In the genomic region with DNA sequence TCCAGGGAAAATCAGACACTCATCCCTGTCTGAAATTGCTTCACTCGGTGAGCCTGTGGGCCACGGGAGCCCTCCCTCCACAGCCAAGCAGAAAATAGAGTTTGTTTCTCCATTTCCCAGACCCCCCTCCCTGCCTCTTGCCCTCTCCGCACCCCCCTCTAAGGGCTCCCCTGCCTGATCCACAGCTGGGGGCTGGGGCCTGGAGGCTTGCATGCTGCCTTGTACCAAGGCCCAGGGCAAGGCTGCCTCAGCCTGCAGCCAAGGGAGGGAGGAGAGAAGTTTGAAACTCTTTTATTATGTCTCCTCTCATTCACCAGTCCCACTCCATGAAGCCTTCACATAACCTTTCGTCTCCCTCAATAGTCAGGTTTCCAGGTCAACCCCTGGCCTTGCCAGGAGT, we compare ENCODE assay signal across 14 mouse cellular contexts.
DNase-seq lines count a peak whose midpoint lies in the region; ATAC-seq lines count a peak whose summit lies in the region.
"Had no signal": no experiment of that assay in that cellular context is flagged by ENCODE, and none has a peak within 500 bp of the region (broad histone marks: within the 10 kb centered on the region; RNA-seq: fewer than 3 reads in every experiment).

No protein-coding gene starts in this region.

- no peak overlapping the region for H3K27ac ChIP-seq in forebrain, embryonic 14.5 days (ENCODE audit: low read depth, low read length)
- no peak overlapping the region for H3K27ac ChIP-seq in forebrain, embryonic 13.5 days
- H3K27ac ChIP-seq in neural tube, embryonic 13.5 days (replicated peaks) = peak overlapping the region; percentile 49
- peak overlapping the region; percentile 1; the same call in 1 of the 2 replicates for H3K27ac ChIP-seq in midbrain, embryonic 11.5 days (ENCODE audit: low read depth, low read length)
- H3K27ac ChIP-seq: left cerebral cortex, adult 2 months; liver, embryonic 14.5 days had no signal

- H3K9ac ChIP-seq in forebrain, embryonic 14.5 days (ENCODE audit: low read length) = 0 out of 2 replicates have a peak overlapping the region, but pooled peaks have one; percentile 21
- no peak overlapping the region for H3K9ac ChIP-seq in forebrain, embryonic 13.5 days
- no peak overlapping the region for H3K9ac ChIP-seq in neural tube, embryonic 13.5 days
- no peak overlapping the region for H3K9ac ChIP-seq in midbrain, embryonic 11.5 days (ENCODE audit: low read length)
- H3K9ac ChIP-seq: liver, embryonic 14.5 days had no signal

- WGBS in forebrain, embryonic 14.5 days = 59% methylated on average over 4 of the region's 4 CpGs
- 50% methylated on average over 4 of the region's 4 CpGs for WGBS in forebrain, embryonic 13.5 days
- whole genome bisulfite sequencing in neural tube, embryonic 13.5 days = 49% methylated on average over 4 of the region's 4 CpGs
- WGBS in midbrain, embryonic 11.5 days = 56% methylated on average over 4 of the region's 4 CpGs

- no peak for DNase-seq in forebrain, embryonic 14.5 days (ENCODE audit: low spot score)
- DNase-seq in neural tube, embryonic 10.5 days (ENCODE audit: extremely low spot score, low spot score) = no peak
- no peak for DNase-seq in midbrain, embryonic 11.5 days (ENCODE audit: low spot score, missing footprints)
- DNase-seq in layer of hippocampus, adult 9-10 months (ENCODE audit: low spot score) = no peak
- DNase-seq in urinary bladder, postnatal 10 days (ENCODE audit: low spot score) = no peak
- DNase-seq: cerebellum, adult 9-10 months; kidney, postnatal 25 days; right cerebral cortex, postnatal 4 days had no signal

- no peaks in the 10 kb centered on the region for H3K27me3 ChIP-seq in forebrain, embryonic 14.5 days (replicated peaks; ENCODE audit: control insufficient read depth, insufficient read depth, low read length)
- H3K27me3 ChIP-seq in forebrain, embryonic 13.5 days = peaks cover 4% of the 10 kb centered on the region; the same call in 1 of the 2 replicates
- no peaks in the 10 kb centered on the region for H3K27me3 ChIP-seq in neural tube, embryonic 13.5 days
- no peaks in the 10 kb centered on the region for H3K27me3 ChIP-seq in midbrain, embryonic 11.5 days (ENCODE audit: control insufficient read depth, insufficient read depth, low read length)

- H3K4me1 ChIP-seq in forebrain, embryonic 14.5 days (ENCODE audit: control insufficient read depth, insufficient read depth, low read length) = peaks cover 20% of the 10 kb centered on the region
- peaks cover 43% of the 10 kb centered on the region for H3K4me1 ChIP-seq in forebrain, embryonic 13.5 days
- H3K4me1 ChIP-seq in neural tube, embryonic 13.5 days (replicated peaks) = peaks cover 35% of the 10 kb centered on the region
- peaks cover 25% of the 10 kb centered on the region for H3K4me1 ChIP-seq in midbrain, embryonic 11.5 days (ENCODE audit: control insufficient read depth, insufficient read depth, low read length)

- no peaks in the 10 kb centered on the region for H3K36me3 ChIP-seq in forebrain, embryonic 14.5 days (ENCODE audit: control insufficient read depth, insufficient read depth, low read length)
- H3K36me3 ChIP-seq in forebrain, embryonic 13.5 days (ENCODE audit: poor library complexity, severe bottlenecking) = 0 out of 2 replicates have a peak, but pooled peaks cover 7% of the 10 kb centered on the region
- peaks cover 4% of the 10 kb centered on the region; the same call in 1 of the 2 replicates for H3K36me3 ChIP-seq in neural tube, embryonic 13.5 days
- H3K36me3 ChIP-seq in midbrain, embryonic 11.5 days (ENCODE audit: control insufficient read depth, insufficient read depth, low read length) = no peaks in the 10 kb centered on the region; the same call in 1 of the 2 replicates

- no peak overlapping the region for H3K4me3 ChIP-seq in forebrain, embryonic 14.5 days (ENCODE audit: low read depth, low read length)
- no peak overlapping the region for H3K4me3 ChIP-seq in forebrain, embryonic 13.5 days
- no peak overlapping the region for H3K4me3 ChIP-seq in neural tube, embryonic 13.5 days
- no peak overlapping the region for H3K4me3 ChIP-seq in midbrain, embryonic 11.5 days (ENCODE audit: low read depth, low read length)
- H3K4me3 ChIP-seq: left cerebral cortex, adult 2 months had no signal

- no peak for ATAC-seq in forebrain, embryonic 14.5 days
- no peak for ATAC-seq in forebrain, embryonic 13.5 days
- no peak for ATAC-seq in neural tube, embryonic 13.5 days (ENCODE audit: low read depth)
- ATAC-seq in midbrain, embryonic 11.5 days (ENCODE audit: low FRiP score) = no peak
- no peak for ATAC-seq in megakaryocyte-erythroid progenitor cell, adult 5-6 weeks (replicated peaks; ENCODE audit: low FRiP score, low TSS enrichment, poor library complexity, severe bottlenecking)
- ATAC-seq: intestine, postnatal 0 days had no signal

- no peaks in the 10 kb centered on the region for H3K9me3 ChIP-seq in forebrain, embryonic 14.5 days (replicated peaks; ENCODE audit: control insufficient read depth, low read length)
- H3K9me3 ChIP-seq in forebrain, embryonic 13.5 days (replicated peaks) = no peaks in the 10 kb centered on the region
- H3K9me3 ChIP-seq in neural tube, embryonic 13.5 days = no peaks in the 10 kb centered on the region
- H3K9me3 ChIP-seq in midbrain, embryonic 11.5 days (ENCODE audit: control insufficient read depth, low read length) = no peaks in the 10 kb centered on the region

- no peak overlapping the region for H3K4me2 ChIP-seq in forebrain, embryonic 14.5 days (ENCODE audit: low read length)
- H3K4me2 ChIP-seq in forebrain, embryonic 13.5 days = no peak overlapping the region
- H3K4me2 ChIP-seq in neural tube, embryonic 13.5 days = no peak overlapping the region
- no peak overlapping the region for H3K4me2 ChIP-seq in midbrain, embryonic 11.5 days

Comparison
In these comparisons a context has a peak if more than half of its experiments do, and no peak if none do; other contexts are left out.
1. H3K27ac ChIP-seq: peak in neural tube, embryonic 13.5 days (single experiment) and midbrain, embryonic 11.5 days (single experiment); none in forebrain, embryonic 14.5 days (single experiment) and forebrain, embryonic 13.5 days (single experiment).